Mouse (Mus musculus) urinary bladder, postnatal 36 days (tissue): ENCODE measurements at regions not wholly inside any gene's neighbourhood (a gene's known extent, or its start where the extent isn't known, plus 50 kb on each side); places are given as distances from the start of the nearest gene placed in this dataset.

Experiments used
- DNase-seq, 2 experiments: peaks; one replicate each; pipeline ENCODE4 v3.0.0; 2022; ENCODE audit warnings: low spot score in 2 of 2, mixed read lengths in 1 of 2

DNA sequence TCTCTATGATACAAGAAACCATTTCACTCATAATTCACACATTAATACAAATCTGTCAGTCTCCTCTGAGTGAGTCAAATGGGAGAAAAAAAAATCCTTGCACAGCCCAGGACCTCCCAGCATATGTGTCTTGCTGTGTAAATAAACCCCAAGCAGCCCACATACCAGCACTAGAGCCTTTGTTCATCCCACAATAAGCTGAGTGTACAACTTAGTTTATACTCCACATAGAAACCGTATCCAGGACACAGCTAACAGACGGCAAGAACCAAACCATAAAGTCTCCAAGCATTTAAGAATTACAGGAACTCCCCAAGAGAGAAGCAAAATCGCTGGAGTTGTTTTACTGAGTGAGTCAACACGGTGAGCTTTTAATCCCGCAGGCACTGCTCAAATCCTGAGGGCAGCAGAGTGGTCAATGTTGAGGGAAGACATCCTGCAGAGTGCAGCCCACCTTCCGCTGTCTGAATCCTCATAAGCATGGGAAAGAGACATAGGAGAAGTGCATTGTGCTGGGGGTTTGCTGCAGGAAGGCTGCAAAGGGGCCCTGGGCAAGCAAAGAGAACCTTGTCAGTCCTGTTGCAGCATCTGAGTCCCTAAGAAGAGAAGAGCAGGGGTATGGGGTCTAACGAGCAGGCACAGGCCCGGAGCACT lies 436.4 kb downstream of the Tns3 start:
- no peak for DNase-seq

- no peak for DNase-seq
Measured at GRCm38 (mm10) chr11:8224366-8224765, 440.0 kb downstream of the Tns3 start.

- DNase-seq: no peak
Measured at GRCm38 (mm10) chr11:8220618-8221017, 443.7 kb downstream of the Tns3 start.

- DNase-seq: no peak
Measured at GRCm38 (mm10) chr11:8219911-8220310, 444.4 kb downstream of the Tns3 start.

- peak in 1 of 2 experiments; percentile 51 for DNase-seq
Measured at GRCm38 (mm10) chr11:8215634-8216033, 448.7 kb downstream of the Tns3 start.

DNA sequence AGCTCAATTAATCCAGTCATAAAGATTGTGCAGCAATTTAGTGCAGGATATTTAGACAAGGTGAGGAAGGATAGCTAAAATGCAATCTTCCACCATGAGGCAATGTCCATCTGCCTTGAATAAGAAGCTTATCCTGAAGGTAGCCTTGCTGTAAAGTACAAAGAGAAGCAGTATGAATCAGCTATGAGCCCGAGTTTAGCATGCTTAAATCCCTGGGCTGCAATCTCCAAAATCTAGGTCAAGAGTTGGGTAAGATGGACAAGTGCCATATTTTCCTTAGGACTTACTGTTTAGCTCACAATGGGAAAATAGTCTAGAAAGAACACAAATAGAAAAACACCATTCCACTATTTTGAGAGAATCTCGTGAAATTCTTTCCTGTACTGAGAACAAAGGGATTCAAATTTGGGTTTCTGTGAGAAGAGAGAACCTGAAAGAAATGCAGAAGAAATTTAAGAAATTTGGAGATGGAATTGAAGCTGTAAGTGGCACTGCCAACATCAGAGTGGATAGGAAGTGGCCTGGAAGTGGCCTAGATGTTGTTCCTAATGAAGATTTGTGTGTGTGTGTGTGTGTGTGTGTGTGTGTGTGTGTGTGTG lies 449.9 kb downstream of the Tns3 start:
- no peak for DNase-seq

- no peak for DNase-seq
Measured at GRCm38 (mm10) chr11:8213130-8213529, 451.2 kb downstream of the Tns3 start.

- DNase-seq: no peak
Measured at GRCm38 (mm10) chr11:8212714-8213113, 451.6 kb downstream of the Tns3 start.

- DNase-seq: peak in 1 of 2 experiments; percentile 22
Measured at GRCm38 (mm10) chr11:8209041-8209440, 455.3 kb downstream of the Tns3 start.

GRCm38 (mm10) chr11:8199293-8199692 lies 465.0 kb downstream of the Tns3 start:
- DNase-seq: no peak
